Mouse (Mus musculus): ENCODE measurements around the gene Ap1s3. TPM values are rescaled to one million over a fixed set of nuclear protein-coding genes. Genes with fewer than 3 reads are reported as not detected.
A peak's percentile ranks its signal among the peaks of the same experiment; 100 is the strongest.

The Ap1s3 gene
- polyA plus RNA-seq, 1 experiment from 2014 or later = 0.11 TPM

GRCm38 (mm10) chr1:79680777-79681176, 9.0 kb upstream of the Ap1s3 start:
- no peak for ATAC-seq (replicated peaks; ENCODE audit: extremely low read depth, insufficient read depth, low FRiP score)
- H3K27me3 ChIP-seq (ENCODE audit: control insufficient read depth, insufficient read depth, low read length) = no peaks in the 10 kb centered on the region
- H3K4me3 ChIP-seq (ENCODE audit: low read length) = no peak overlapping the region
- H3K36me3 ChIP-seq (ENCODE audit: control insufficient read depth, insufficient read depth) = no peaks in the 10 kb centered on the region
- H3K9me3 ChIP-seq (replicated peaks; ENCODE audit: control insufficient read depth, low read length) = no peaks in the 10 kb centered on the region
- H3K9ac ChIP-seq (ENCODE audit: low read length) = no peak overlapping the region
- WGBS = 68% methylated on average over 3 of the region's 3 CpGs
- no peak overlapping the region for H3K27ac ChIP-seq (ENCODE audit: low read length)
- no peaks in the 10 kb centered on the region for H3K4me1 ChIP-seq (ENCODE audit: control insufficient read depth, insufficient read depth, low read length)
- no peak overlapping the region for H3K4me2 ChIP-seq (ENCODE audit: low read depth, low read length)

- ATAC-seq (replicated peaks; ENCODE audit: extremely low read depth, insufficient read depth, low FRiP score) = no peak
- H3K27me3 ChIP-seq (ENCODE audit: control insufficient read depth, insufficient read depth, low read length) = 0 out of 2 replicates have a peak, but pooled peaks cover 4% of the 10 kb centered on the region
- H3K27ac ChIP-seq (ENCODE audit: low read length) = no peak overlapping the region
- no peaks in the 10 kb centered on the region for H3K9me3 ChIP-seq (replicated peaks; ENCODE audit: control insufficient read depth, low read length)
- WGBS = 65% methylated on average over 8 of the region's 8 CpGs
- H3K9ac ChIP-seq (ENCODE audit: low read length) = no peak overlapping the region
- no peak overlapping the region for H3K4me3 ChIP-seq (ENCODE audit: low read length)
- no peaks in the 10 kb centered on the region for H3K4me1 ChIP-seq (ENCODE audit: control insufficient read depth, insufficient read depth, low read length)
- no peaks in the 10 kb centered on the region for H3K36me3 ChIP-seq (ENCODE audit: control insufficient read depth, insufficient read depth)
- H3K4me2 ChIP-seq (ENCODE audit: low read depth, low read length) = no peak overlapping the region
Measured at GRCm38 (mm10) chr1:79678117-79678684, 6.4 kb upstream of the Ap1s3 start.

- no peak for ATAC-seq (replicated peaks; ENCODE audit: extremely low read depth, insufficient read depth, low FRiP score)
- 64% methylated on average over 4 of the region's 4 CpGs for WGBS
Measured at GRCm38 (mm10) chr1:79675716-79676115, 3.9 kb upstream of the Ap1s3 start.

GRCm38 (mm10) chr1:79671196-79671542, 603 bp downstream of the Ap1s3 start:
- H3K4me3 ChIP-seq (ENCODE audit: low read length) = peak overlapping the region; percentile 76
- 1% methylated on average over 11 of the region's 11 CpGs for WGBS
- H3K36me3 ChIP-seq (ENCODE audit: control insufficient read depth, insufficient read depth) = no peaks in the 10 kb centered on the region
- peak overlapping the region; percentile 95 for H3K4me2 ChIP-seq (ENCODE audit: low read depth, low read length)
- no peak for ATAC-seq (replicated peaks; ENCODE audit: extremely low read depth, insufficient read depth, low FRiP score)
- H3K9ac ChIP-seq (ENCODE audit: low read length) = peak overlapping the region; percentile 78
- H3K27me3 ChIP-seq (ENCODE audit: control insufficient read depth, insufficient read depth, low read length) = peaks cover 17% of the 10 kb centered on the region
- H3K27ac ChIP-seq (ENCODE audit: low read length) = no peak overlapping the region
- no peaks in the 10 kb centered on the region for H3K9me3 ChIP-seq (replicated peaks; ENCODE audit: control insufficient read depth, low read length)
- H3K4me1 ChIP-seq (ENCODE audit: control insufficient read depth, insufficient read depth, low read length) = peaks cover 14% of the 10 kb centered on the region

More at GRCm38 (mm10) chr1:79675716-79676115, 3.9 kb upstream of the Ap1s3 start:
- peaks cover 13% of the 10 kb centered on the region for H3K27me3 ChIP-seq (ENCODE audit: control insufficient read depth, insufficient read depth, low read length)
- H3K4me1 ChIP-seq (ENCODE audit: control insufficient read depth, insufficient read depth, low read length) = 0 out of 2 replicates have a peak, but pooled peaks cover 5% of the 10 kb centered on the region
- H3K36me3 ChIP-seq (ENCODE audit: control insufficient read depth, insufficient read depth) = no peaks in the 10 kb centered on the region
- H3K9me3 ChIP-seq (replicated peaks; ENCODE audit: control insufficient read depth, low read length) = no peaks in the 10 kb centered on the region
- H3K4me3 ChIP-seq (ENCODE audit: low read length) = no peak overlapping the region
- no peak overlapping the region for H3K27ac ChIP-seq (ENCODE audit: low read length)
- no peak overlapping the region for H3K9ac ChIP-seq (ENCODE audit: low read length)
- H3K4me2 ChIP-seq (ENCODE audit: low read depth, low read length) = no peak overlapping the region

GRCm38 (mm10) chr1:79669419-79669974, 2.3 kb downstream of the Ap1s3 start:
- Histone ChIP-seq H3K4me2 (ENCODE audit: low read depth, low read length) (no peak overlapping the region), H3K9ac (ENCODE audit: low read length) (no peak overlapping the region), H3K27ac (ENCODE audit: low read length) (no peak overlapping the region), H3K4me3 (ENCODE audit: low read length) (no peak overlapping the region), H3K36me3 (ENCODE audit: control insufficient read depth, insufficient read depth) (no peaks in the 10 kb centered on the region), H3K4me1 (ENCODE audit: control insufficient read depth, insufficient read depth, low read length) (peaks cover 14% of the 10 kb centered on the region), H3K9me3 (replicated peaks; ENCODE audit: control insufficient read depth, low read length) (no peaks in the 10 kb centered on the region), H3K27me3 (ENCODE audit: control insufficient read depth, insufficient read depth, low read length) (peaks cover 17% of the 10 kb centered on the region)
- no peak for ATAC-seq (replicated peaks; ENCODE audit: extremely low read depth, insufficient read depth, low FRiP score)
- 67% methylated on average over 9 of the region's 9 CpGs for WGBS

GRCm38 (mm10) chr1:79664911-79665310, 6.9 kb downstream of the Ap1s3 start:
- peaks cover 8% of the 10 kb centered on the region for H3K4me1 ChIP-seq (ENCODE audit: control insufficient read depth, insufficient read depth, low read length)
- H3K36me3 ChIP-seq (ENCODE audit: control insufficient read depth, insufficient read depth) = no peaks in the 10 kb centered on the region
- WGBS = 73% methylated on average over 4 of the region's 4 CpGs
- H3K27ac ChIP-seq (ENCODE audit: low read length) = no peak overlapping the region
- H3K9ac ChIP-seq (ENCODE audit: low read length) = no peak overlapping the region
- no peaks in the 10 kb centered on the region for H3K27me3 ChIP-seq (ENCODE audit: control insufficient read depth, insufficient read depth, low read length)
- H3K4me3 ChIP-seq (ENCODE audit: low read length) = no peak overlapping the region
- no peaks in the 10 kb centered on the region for H3K9me3 ChIP-seq (replicated peaks; ENCODE audit: control insufficient read depth, low read length)
- no peak for ATAC-seq (replicated peaks; ENCODE audit: extremely low read depth, insufficient read depth, low FRiP score)
- no peak overlapping the region for H3K4me2 ChIP-seq (ENCODE audit: low read depth, low read length)

GRCm38 (mm10) chr1:79659598-79659997, 12.2 kb downstream of the Ap1s3 start:
- Histone ChIP-seq H3K36me3 (ENCODE audit: control insufficient read depth, insufficient read depth) (no peaks in the 10 kb centered on the region), H3K9ac (ENCODE audit: low read length) (no peak overlapping the region), H3K27ac (ENCODE audit: low read length) (no peak overlapping the region), H3K4me3 (ENCODE audit: low read length) (no peak overlapping the region), H3K27me3 (ENCODE audit: control insufficient read depth, insufficient read depth, low read length) (no peaks in the 10 kb centered on the region), H3K4me1 (ENCODE audit: control insufficient read depth, insufficient read depth, low read length) (no peaks in the 10 kb centered on the region; the same call in 1 of the 2 replicates), H3K4me2 (ENCODE audit: low read depth, low read length) (no peak overlapping the region), H3K9me3 (replicated peaks; ENCODE audit: control insufficient read depth, low read length) (no peaks in the 10 kb centered on the region)
- no peak for ATAC-seq (replicated peaks; ENCODE audit: extremely low read depth, insufficient read depth, low FRiP score)
- WGBS = 65% methylated on average over 7 of the region's 7 CpGs

GRCm38 (mm10) chr1:79657411-79657810, 14.4 kb downstream of the Ap1s3 start:
- Histone ChIP-seq H3K9me3 (replicated peaks; ENCODE audit: control insufficient read depth, low read length) (no peaks in the 10 kb centered on the region), H3K27ac (ENCODE audit: low read length) (no peak overlapping the region), H3K4me3 (ENCODE audit: low read length) (no peak overlapping the region), H3K36me3 (ENCODE audit: control insufficient read depth, insufficient read depth) (no peaks in the 10 kb centered on the region), H3K4me1 (ENCODE audit: control insufficient read depth, insufficient read depth, low read length) (no peaks in the 10 kb centered on the region; the same call in 1 of the 2 replicates), H3K9ac (ENCODE audit: low read length) (no peak overlapping the region), H3K27me3 (ENCODE audit: control insufficient read depth, insufficient read depth, low read length) (no peaks in the 10 kb centered on the region), H3K4me2 (ENCODE audit: low read depth, low read length) (no peak overlapping the region)
- 69% methylated on average over 1 of the region's 1 CpGs for WGBS
- ATAC-seq (replicated peaks; ENCODE audit: extremely low read depth, insufficient read depth, low FRiP score) = no peak

- Histone ChIP-seq H3K27ac (ENCODE audit: low read length) (no peak overlapping the region), H3K4me3 (ENCODE audit: low read length) (no peak overlapping the region), H3K4me2 (ENCODE audit: low read depth, low read length) (no peak overlapping the region), H3K27me3 (ENCODE audit: control insufficient read depth, insufficient read depth, low read length) (no peaks in the 10 kb centered on the region), H3K9ac (ENCODE audit: low read length) (no peak overlapping the region), H3K36me3 (ENCODE audit: control insufficient read depth, insufficient read depth) (no peaks in the 10 kb centered on the region), H3K4me1 (ENCODE audit: control insufficient read depth, insufficient read depth, low read length) (no peaks in the 10 kb centered on the region), H3K9me3 (replicated peaks; ENCODE audit: control insufficient read depth, low read length) (no peaks in the 10 kb centered on the region)
- ATAC-seq (replicated peaks; ENCODE audit: extremely low read depth, insufficient read depth, low FRiP score) = no peak
- WGBS = 47% methylated on average over 4 of the region's 4 CpGs
Measured at GRCm38 (mm10) chr1:79655819-79656555, 15.8 kb downstream of the Ap1s3 start.

Measured in heart, embryonic 16.5 days (tissue).